Mouse (Mus musculus) ES-Bruce4 (cell line): ENCODE data around the gene Ifitm1. TPM values are rescaled to one million over a fixed set of nuclear protein-coding genes. Genes with fewer than 3 reads are reported as not detected.
"Not testable (repeated sequence)": the region's sequence is repeated elsewhere in the genome, so short reads cannot be mapped to it uniquely, and the experiment has no call there.

Experiments
- H3K27ac ChIP-seq: 2 replicates; pipeline ENCODE4 v1.5.1; 2012; ENCODE audit warnings: low read length, inconsistent platforms; ENCODE audit not compliant: insufficient read depth
- H3K27me3 ChIP-seq: 2 replicates; pipeline ENCODE4 v1.6.1; 2012; ENCODE audit warnings: mild to moderate bottlenecking, low read length, inconsistent platforms; ENCODE audit not compliant: control insufficient read depth, poor library complexity, insufficient read depth, severe bottlenecking
- H3K36me3 ChIP-seq: 2 replicates; pipeline ENCODE4 v1.6.1; 2012; ENCODE audit warnings: inconsistent platforms, mild to moderate bottlenecking, low read length, moderate library complexity; ENCODE audit not compliant: control insufficient read depth, poor library complexity, insufficient read depth, severe bottlenecking
- H3K4me1 ChIP-seq: one replicate; pipeline ENCODE4 v1.8.1; 2011; ENCODE audit warnings: low read length; ENCODE audit not compliant: control insufficient read depth, insufficient read depth
- H3K4me3 ChIP-seq: 2 replicates; pipeline ENCODE4 v1.5.1; 2011; ENCODE audit warnings: low read depth, mild to moderate bottlenecking, low read length
- H3K9ac ChIP-seq: 2 replicates; pipeline ENCODE4 v1.6.1; 2012; ENCODE audit warnings: low read depth, mild to moderate bottlenecking, inconsistent platforms; ENCODE audit not compliant: poor library complexity, severe bottlenecking
- H3K9me3 ChIP-seq: replicated peaks from 2 replicates; pipeline ENCODE4 v1.6.1; 2012; ENCODE audit warnings: mild to moderate bottlenecking, low read length, inconsistent platforms; ENCODE audit not compliant: control insufficient read depth, poor library complexity, insufficient read depth, severe bottlenecking
- CTCF ChIP-seq: IDR thresholded peaks from one replicate; pipeline ENCODE4 v1.8.1; 2011; ENCODE audit warnings: low read depth, low read length
- EP300 ChIP-seq: IDR thresholded peaks from 2 replicates; pipeline ENCODE4 v1.6.1; 2011; ENCODE audit warnings: low read depth, low read length; ENCODE audit not compliant: insufficient read depth
- POLR2A ChIP-seq: IDR thresholded peaks from one replicate; pipeline ENCODE4 v1.8.1; 2011; ENCODE audit warnings: low read length; ENCODE audit not compliant: insufficient read depth
- polyA plus RNA-seq: library from polyadenylated mRNA; stranded (reverse); fragments of >200 nt; gene quantifications from 2 replicates; pipeline ENCODE4 v1.2.4, GENCODE M21; 2011; ENCODE audit warnings: low read depth; ENCODE audit not compliant: missing spikeins, insufficient read depth, insufficient read length

Gene Ifitm1
- polyA plus RNA-seq, 1 experiment: 501 TPM

GRCm38 (mm10) chr7:140974940-140975339 lies 7.9 kb downstream of the Ifitm1 start:
- no peaks in the 10 kb centered on the region for H3K9me3 ChIP-seq
- TF ChIP-seq CTCF: no peak
- 0 out of 2 replicates have a peak overlapping the region, but pooled peaks have one; percentile 3 for H3K9ac ChIP-seq
- peak overlapping the region; percentile 94 for H3K27ac ChIP-seq
- H3K4me1 ChIP-seq: peaks cover 5% of the 10 kb centered on the region
- no peak overlapping the region for H3K4me3 ChIP-seq
- no peaks in the 10 kb centered on the region for H3K27me3 ChIP-seq
- H3K36me3 ChIP-seq: peaks cover under 1% of the 10 kb centered on the region; the same call in 1 of the 2 replicates

DNA sequence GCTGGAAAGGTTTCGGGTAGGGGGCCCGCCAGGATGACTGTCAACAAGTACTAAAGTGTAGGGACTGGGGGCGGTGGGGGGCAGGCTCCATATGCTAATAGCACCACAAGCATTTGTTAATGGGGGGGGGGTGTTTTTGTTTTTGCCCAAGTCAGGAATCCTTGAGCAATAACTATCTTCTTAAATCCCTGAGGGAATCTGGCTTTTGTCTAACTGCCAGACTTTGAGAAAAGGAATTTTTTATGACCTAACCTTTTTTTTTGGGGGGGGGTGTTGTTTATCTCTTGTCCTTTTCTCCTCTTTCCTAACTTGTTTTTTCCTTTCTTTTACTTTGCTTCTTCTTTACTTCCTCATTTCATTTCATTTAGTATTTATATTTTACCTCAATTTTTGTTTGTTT lies 8.4 kb downstream of the Ifitm1 start:
- peaks cover 5% of the 10 kb centered on the region for H3K4me1 ChIP-seq
- no peaks in the 10 kb centered on the region; the same call in 1 of the 2 replicates for H3K36me3 ChIP-seq
- H3K9ac ChIP-seq: 0 out of 2 replicates have a peak overlapping the region, but pooled peaks have one; percentile 3
- no peak overlapping the region for H3K4me3 ChIP-seq
- H3K27me3 ChIP-seq: no peaks in the 10 kb centered on the region
- 0 out of 2 replicates have a peak, but pooled peaks have one; percentile 32 for TF ChIP-seq EP300
- TF ChIP-seq POLR2A: no peak
- peak overlapping the region; percentile 94; the same call in 1 of the 2 replicates for H3K27ac ChIP-seq
- H3K9me3 ChIP-seq: no peaks in the 10 kb centered on the region

DNA sequence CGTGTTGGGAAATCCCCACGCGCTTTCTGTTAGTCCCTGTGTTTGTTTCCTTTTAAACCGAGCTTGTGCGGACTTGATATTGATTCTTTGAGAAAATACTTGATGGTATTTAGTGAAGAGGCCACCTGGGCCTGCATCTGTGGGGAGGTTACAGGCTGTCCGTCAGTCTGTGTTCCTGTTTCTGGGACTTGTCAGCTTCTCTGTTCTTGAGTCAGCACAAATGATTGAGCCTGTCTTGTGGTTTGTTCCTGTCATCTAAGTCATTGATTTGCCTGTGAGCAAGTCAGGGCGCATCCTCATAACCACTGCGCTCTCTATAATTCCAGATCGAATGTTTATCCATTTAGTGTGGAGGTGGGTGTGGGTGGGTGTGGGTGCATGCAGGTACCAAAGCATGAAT lies 9.7 kb downstream of the Ifitm1 start:
- not testable (repeated sequence) for H3K4me1 ChIP-seq, H3K36me3 ChIP-seq, H3K9me3 ChIP-seq, H3K9ac ChIP-seq, H3K4me3 ChIP-seq, H3K27me3 ChIP-seq
- peak overlapping the region; percentile 82 for H3K27ac ChIP-seq

DNA sequence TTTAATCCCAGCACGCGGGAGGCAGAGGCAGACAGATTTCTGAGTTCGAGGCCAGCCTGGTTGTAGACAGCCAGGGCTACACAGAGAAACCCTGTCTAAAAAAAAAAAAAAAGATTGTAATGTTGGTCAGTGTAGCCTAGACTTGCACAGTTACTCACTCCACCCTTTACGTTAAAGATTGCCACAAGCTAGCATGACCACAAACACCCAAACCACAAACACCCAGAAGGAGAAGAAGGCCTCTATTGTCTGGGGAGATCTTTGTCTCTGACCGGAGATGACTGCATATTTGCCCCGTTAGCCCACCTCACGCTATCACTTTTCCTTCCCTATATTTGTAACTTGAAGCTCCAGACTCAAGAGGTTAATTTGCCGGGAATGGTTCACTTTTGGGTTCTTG lies 14.7 kb downstream of the Ifitm1 start:
- TF ChIP-seq EP300 (no peak), POLR2A (no peak), CTCF (no peak)
- Histone ChIP-seq H3K36me3 (no peaks in the 10 kb centered on the region), H3K27me3 (no peaks in the 10 kb centered on the region), H3K9me3 (no peaks in the 10 kb centered on the region), H3K4me3 (no peak overlapping the region), H3K9ac (no peak overlapping the region), H3K4me1 (no peaks in the 10 kb centered on the region), H3K27ac (no peak overlapping the region)

DNA sequence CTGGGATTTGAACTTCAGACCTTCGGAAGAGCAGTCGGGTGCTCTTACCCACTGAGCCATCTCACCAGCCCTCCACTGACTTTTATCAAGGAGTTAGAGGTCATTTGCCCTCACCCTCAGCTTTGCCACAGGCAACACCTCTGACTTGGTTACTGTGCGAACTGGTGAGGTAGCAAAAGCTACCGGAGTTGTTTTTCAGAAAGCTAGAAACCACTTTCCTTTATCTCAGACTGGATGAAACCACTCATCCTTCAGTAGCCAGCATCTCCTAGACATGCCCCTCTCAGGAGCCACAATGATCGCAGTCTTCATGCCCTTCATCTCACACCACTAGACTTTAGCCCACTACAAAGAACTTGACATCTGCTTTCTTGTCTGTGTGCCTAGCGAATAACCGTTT lies 15.9 kb downstream of the Ifitm1 start:
- TF ChIP-seq POLR2A (no peak), EP300 (no peak), CTCF (no peak)
- Histone ChIP-seq H3K27ac (peak overlapping the region; percentile 12; the same call in 1 of the 2 replicates), H3K36me3 (no peaks in the 10 kb centered on the region), H3K4me1 (no peaks in the 10 kb centered on the region), H3K27me3 (no peaks in the 10 kb centered on the region), H3K9me3 (no peaks in the 10 kb centered on the region), H3K4me3 (no peak overlapping the region), H3K9ac (no peak overlapping the region)

DNA sequence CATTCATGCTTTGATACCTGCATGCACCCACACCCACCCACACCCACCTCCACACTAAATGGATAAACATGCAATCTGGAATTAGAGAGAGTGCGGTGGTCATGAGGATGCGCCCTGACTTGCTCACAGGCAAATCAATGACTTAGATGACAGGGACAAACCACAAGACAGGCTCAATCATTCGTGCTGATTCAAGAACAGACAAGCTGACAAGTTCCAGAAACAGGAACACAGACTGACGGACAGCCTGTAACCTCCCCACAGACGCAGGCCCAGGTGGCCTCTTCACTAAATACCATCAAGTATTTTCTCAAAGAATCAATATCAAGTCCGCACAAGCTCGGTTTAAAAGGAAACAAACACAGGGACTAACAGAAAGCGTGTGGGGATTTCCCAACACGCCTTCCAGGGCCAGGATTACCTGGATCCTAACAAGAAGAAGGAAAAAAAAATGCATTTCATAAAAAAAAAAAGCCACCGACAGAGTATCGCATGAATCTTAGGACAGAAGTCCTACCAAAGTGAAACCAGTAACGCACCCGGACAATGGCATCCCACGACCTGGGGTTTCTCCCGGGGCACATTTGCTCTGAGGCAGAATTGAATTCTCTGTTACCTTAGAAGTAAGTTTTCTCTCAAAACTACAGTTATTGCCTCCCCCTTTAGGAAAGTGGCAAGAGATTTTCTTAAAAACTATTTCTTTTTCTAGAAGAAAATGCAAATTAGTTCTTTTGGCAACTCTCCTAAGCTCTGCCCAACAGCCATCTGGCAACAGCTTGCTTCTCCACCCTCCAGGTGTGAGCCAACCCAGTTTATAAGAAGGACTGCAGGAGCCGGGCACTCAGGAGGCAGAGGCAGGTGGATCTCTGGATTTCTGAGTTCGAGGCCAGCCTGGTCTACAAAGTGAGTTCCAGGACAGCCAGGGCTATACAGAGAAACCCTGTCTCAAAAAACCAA lies 20.4 kb downstream of the Ifitm1 start:
- no peak for TF ChIP-seq CTCF
- TF ChIP-seq EP300: no peak
- TF ChIP-seq POLR2A: no peak
- Histone ChIP-seq H3K9ac (no peak overlapping the region), H3K36me3 (no peaks in the 10 kb centered on the region), H3K9me3 (no peaks in the 10 kb centered on the region), H3K4me1 (peaks cover 13% of the 10 kb centered on the region), H3K27me3 (no peaks in the 10 kb centered on the region), H3K27ac (peak overlapping the region; percentile 33; the same call in 1 of the 2 replicates), H3K4me3 (no peak overlapping the region)
